Mouse (Mus musculus): ENCODE results near the gene Pgf. TPM values are rescaled to one million over a fixed set of nuclear protein-coding genes. Genes with fewer than 3 reads are reported as not detected.

Gene Pgf
- polyA plus RNA-seq, 1 experiment from 2014 or later: 13.4 TPM

- Histone ChIP-seq H3K27ac (replicated peaks; ENCODE audit: low read depth, low read length) (no peak overlapping the region), H3K4me1 (ENCODE audit: control insufficient read depth, insufficient read depth, low read length) (no peaks in the 10 kb centered on the region), H3K4me3 (ENCODE audit: low read depth, low read length) (no peak overlapping the region), H3K9me3 (ENCODE audit: control insufficient read depth, low read length) (no peaks in the 10 kb centered on the region), H3K27me3 (ENCODE audit: control insufficient read depth, insufficient read depth, low read length) (no peaks in the 10 kb centered on the region), H3K36me3 (ENCODE audit: control insufficient read depth, insufficient read depth, low read length) (peaks cover 24% of the 10 kb centered on the region), H3K9ac (ENCODE audit: low read length) (no peak overlapping the region), H3K4me2 (ENCODE audit: low read depth, severe bottlenecking) (no peak overlapping the region)
- DNase-seq (ENCODE audit: low spot score): no peak
- WGBS: 93% methylated on average over 9 of the region's 9 CpGs
- ATAC-seq (ENCODE audit: insufficient number of reproducible peaks, low FRiP score, low TSS enrichment, low read depth): no peak
Observed at GRCm38 (mm10) chr12:85121806-85122459, 55.7 kb downstream of the Pgf start.

Other genes with a start within 250 kb of the Pgf start
- gene Fcf1, start 206.9 kb downstream of the Pgf start, polyA plus RNA-seq (2014; fragmentation: Nextera tagmentation; extraction: Ambion mirVana): 167 and 169 TPM in 2 replicates
- gene Arel1, start 206.9 kb downstream of the Pgf start, polyA plus RNA-seq (2014; fragmentation: Nextera tagmentation; extraction: Ambion mirVana): 18.0 and 18.9 TPM in 2 replicates
- gene Ylpm1, start 181.5 kb downstream of the Pgf start, polyA plus RNA-seq (2014; fragmentation: Nextera tagmentation; extraction: Ambion mirVana): 49.2 and 51.2 TPM in 2 replicates
- 2.6 and 3.3 TPM in 2 replicates for gene Prox2, start 67.0 kb downstream of the Pgf start, polyA plus RNA-seq (2014; fragmentation: Nextera tagmentation; extraction: Ambion mirVana)
- gene Dlst, start 67.0 kb downstream of the Pgf start, polyA plus RNA-seq (2014; fragmentation: Nextera tagmentation; extraction: Ambion mirVana): 108 and 109 TPM in 2 replicates
- gene Rps6kl1, start 26.5 kb downstream of the Pgf start, polyA plus RNA-seq (2014; fragmentation: Nextera tagmentation; extraction: Ambion mirVana): 0.51 and 0.61 TPM in 2 replicates
- 102 and 103 TPM in 2 replicates for gene Eif2b2, start 41.7 kb upstream of the Pgf start, polyA plus RNA-seq (2014; fragmentation: Nextera tagmentation; extraction: Ambion mirVana)
- 9.5 and 10.3 TPM in 2 replicates for gene Mlh3, start 92.8 kb upstream of the Pgf start, polyA plus RNA-seq (2014; fragmentation: Nextera tagmentation; extraction: Ambion mirVana)
- gene Acyp1, start 110.6 kb upstream of the Pgf start, polyA plus RNA-seq (2014; fragmentation: Nextera tagmentation; extraction: Ambion mirVana): 55.1 and 62.3 TPM in 2 replicates
- 0.67 and 0.85 TPM in 2 replicates for gene Zc2hc1c, start 110.8 kb upstream of the Pgf start, polyA plus RNA-seq (2014; fragmentation: Nextera tagmentation; extraction: Ambion mirVana)
- gene Nek9, start 161.6 kb upstream of the Pgf start, polyA plus RNA-seq (2014; fragmentation: Nextera tagmentation; extraction: Ambion mirVana): 18.7 and 19.0 TPM in 2 replicates
- gene Tmed10, start 197.1 kb upstream of the Pgf start, polyA plus RNA-seq (2014; fragmentation: Nextera tagmentation; extraction: Ambion mirVana): 276 and 295 TPM in 2 replicates